Mouse (Mus musculus) bone marrow, adult 2 months (tissue): ENCODE data around the gene Dyrk4.

Source experiments
- CTCF ChIP-seq: fragments of 200-500 bp; IDR thresholded peaks from 2 replicates; pipeline ENCODE4 v1.5.1; 2011; ENCODE audit warnings: low read length, control low read depth; ENCODE audit not compliant: control insufficient read depth, insufficient read depth
- POLR2A ChIP-seq: fragments of 200-500 bp; IDR thresholded peaks from 2 replicates; pipeline ENCODE4 v1.6.1; 2011; ENCODE audit warnings: low read depth, mild to moderate bottlenecking, control low read depth, low read length, borderline replicate concordance; ENCODE audit not compliant: control insufficient read depth

GRCm38 (mm10) chr6:126932896-126933295 lies 11.3 kb upstream of the Dyrk4 start:
- TF ChIP-seq POLR2A (no peak), CTCF (no peak)
